8 mouse cellular contexts compared by ENCODE assay signal in the genomic region with DNA sequence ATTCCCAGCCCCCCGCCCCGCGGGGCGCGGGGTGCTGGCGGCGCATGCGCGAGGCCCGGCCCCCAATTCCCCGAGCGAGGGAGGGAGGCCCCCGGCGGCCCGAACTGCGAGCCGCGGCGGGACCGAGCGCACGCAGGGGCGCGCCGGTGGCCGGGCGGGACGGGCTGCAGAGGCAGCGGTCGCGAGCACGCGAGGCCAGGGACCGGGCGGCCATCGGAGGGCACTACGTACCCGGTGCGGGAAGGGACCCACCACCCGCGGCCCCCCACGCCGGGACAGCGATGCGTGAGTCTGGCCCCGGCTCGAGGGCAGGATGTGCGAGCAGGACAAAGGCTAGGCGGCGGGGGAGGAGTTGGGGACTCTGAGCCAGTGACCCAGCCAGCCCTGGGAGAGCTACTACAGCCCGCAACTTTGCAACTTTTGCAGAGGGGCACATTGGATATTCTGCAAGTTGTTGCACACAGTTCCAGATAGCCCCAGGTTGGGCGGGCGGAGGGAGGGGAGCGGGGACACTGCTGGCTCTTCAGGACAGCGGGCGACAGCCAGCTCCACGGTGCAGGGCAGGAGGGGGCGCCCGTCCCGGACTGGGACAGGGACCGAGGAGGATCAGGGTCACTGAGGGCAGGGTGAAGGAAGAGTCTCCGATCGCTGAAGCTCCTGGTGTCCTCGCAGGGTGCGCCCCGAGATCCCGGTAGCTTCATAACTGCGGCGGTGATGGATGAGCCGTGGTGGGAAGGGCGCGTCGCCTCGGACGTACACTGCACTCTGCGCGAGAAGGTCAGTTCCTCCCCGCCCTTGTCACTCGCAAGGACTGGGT. TPM values are rescaled to one million over a fixed set of nuclear protein-coding genes. Genes with fewer than 3 reads are reported as not detected.
DNase-seq lines count a peak whose midpoint lies in the region; ATAC-seq and TF ChIP-seq lines count a peak whose summit lies in the region.

Ccnjl (plus strand) TSS at position 102 of the 817 bp plus-strand sequence.

- peak; percentile 84 for ATAC-seq in hindbrain, embryonic 16.5 days
- peak; percentile 85 for ATAC-seq in limb, embryonic 14.5 days (ENCODE audit: low FRiP score, low read depth)
- ATAC-seq in midbrain, embryonic 13.5 days: peak; percentile 90
- ATAC-seq in erythroid progenitor cell, adult 5-6 weeks (replicated peaks; ENCODE audit: low FRiP score, poor library complexity, severe bottlenecking): no peak

- no peaks in the 10 kb centered on the region for H3K9me3 ChIP-seq in hindbrain, embryonic 16.5 days (ENCODE audit: control insufficient read depth, low read length)
- H3K9me3 ChIP-seq in limb, embryonic 14.5 days (ENCODE audit: control insufficient read depth, low read length): no peaks in the 10 kb centered on the region
- H3K9me3 ChIP-seq in midbrain, embryonic 13.5 days: no peaks in the 10 kb centered on the region

- under 1% methylated on average over 51 of the region's 79 CpGs for WGBS in hindbrain, embryonic 16.5 days
- 1% methylated on average over 49 of the region's 79 CpGs for WGBS in limb, embryonic 14.5 days
- under 1% methylated on average over 77 of the region's 79 CpGs for WGBS in midbrain, embryonic 13.5 days

- no peaks in the 10 kb centered on the region for H3K27me3 ChIP-seq in hindbrain, embryonic 16.5 days (replicated peaks; ENCODE audit: control insufficient read depth, insufficient read depth, low read length)
- no peaks in the 10 kb centered on the region for H3K27me3 ChIP-seq in limb, embryonic 14.5 days (ENCODE audit: control insufficient read depth, insufficient read depth, low read length)
- H3K27me3 ChIP-seq in midbrain, embryonic 13.5 days: no peaks in the 10 kb centered on the region

- H3K27ac ChIP-seq in hindbrain, embryonic 16.5 days (ENCODE audit: low read depth, low read length): peak within 1 kb of the TSS; percentile 82
- H3K27ac ChIP-seq in limb, embryonic 14.5 days (replicated peaks; ENCODE audit: low read depth, low read length): peak within 1 kb of the TSS; percentile 58
- H3K27ac ChIP-seq in midbrain, embryonic 13.5 days: peak within 1 kb of the TSS; percentile 87

- peak within 1 kb of the TSS; percentile 84 for H3K4me2 ChIP-seq in hindbrain, embryonic 16.5 days (ENCODE audit: low read length)
- H3K4me2 ChIP-seq in limb, embryonic 14.5 days (replicated peaks; ENCODE audit: low read depth, low read length, severe bottlenecking): peak within 1 kb of the TSS; percentile 89
- peak within 1 kb of the TSS; percentile 91 for H3K4me2 ChIP-seq in midbrain, embryonic 13.5 days (replicated peaks)

- TF ChIP-seq POLR2A in limb, embryonic 14.5 days (IDR thresholded peaks at IDR 0.05; ENCODE audit: borderline replicate concordance, extremely low read depth, insufficient read depth, insufficient read length): no peak

- DNase-seq in adrenal gland, adult 8-10 months: peak; percentile 25
- DNase-seq in cerebellum, postnatal 25 days: peak; percentile 86 to 89
- peak; percentile 52 for DNase-seq in gastrocnemius, postnatal 14 days
- peak; percentile 65 for DNase-seq in limb, embryonic 14.5 days (ENCODE audit: low spot score)
- peak; percentile 17 to 44 for DNase-seq in spleen, postnatal 10 days (ENCODE audit: low spot score in 2 of 2)

- peak within 1 kb of the TSS; percentile 86 for H3K4me3 ChIP-seq in hindbrain, embryonic 16.5 days (ENCODE audit: low read length)
- peak within 1 kb of the TSS; percentile 79 for H3K4me3 ChIP-seq in limb, embryonic 14.5 days (replicated peaks; ENCODE audit: low read length)
- peak within 1 kb of the TSS; percentile 82 for H3K4me3 ChIP-seq in midbrain, embryonic 13.5 days (replicated peaks)

- no peaks in the 10 kb centered on the region for H3K36me3 ChIP-seq in hindbrain, embryonic 16.5 days (ENCODE audit: control insufficient read depth, insufficient read depth, low read length)
- H3K36me3 ChIP-seq in limb, embryonic 14.5 days (ENCODE audit: control insufficient read depth, insufficient read depth, low read length): peaks cover 15% of the 10 kb centered on the region
- peaks cover 7% of the 10 kb centered on the region; the same call in 1 of the 2 replicates for H3K36me3 ChIP-seq in midbrain, embryonic 13.5 days

- peaks cover 5% of the 10 kb centered on the region for H3K4me1 ChIP-seq in hindbrain, embryonic 16.5 days (ENCODE audit: control insufficient read depth, insufficient read depth, low read depth, low read length)
- H3K4me1 ChIP-seq in limb, embryonic 14.5 days (ENCODE audit: control insufficient read depth, insufficient read depth, low read length): peaks cover 8% of the 10 kb centered on the region
- H3K4me1 ChIP-seq in midbrain, embryonic 13.5 days (replicated peaks): peaks cover 31% of the 10 kb centered on the region

- intact Hi-C loops in gastrocnemius, postnatal 14 days (cut with DNase I; ENCODE audit: low total_unique reads): no loop called here

- peak within 1 kb of the TSS; percentile 81 for H3K9ac ChIP-seq in hindbrain, embryonic 16.5 days (ENCODE audit: low read depth, low read length)
- H3K9ac ChIP-seq in limb, embryonic 14.5 days (ENCODE audit: low read depth, low read length, severe bottlenecking): peak within 1 kb of the TSS; percentile 89
- H3K9ac ChIP-seq in midbrain, embryonic 13.5 days (replicated peaks): peak within 1 kb of the TSS; percentile 88

RNA-seq across cellular contexts. Expression of gene Ccnjl, which starts in this region (rescaled TPM):
- total RNA-seq in adrenal gland, adult 8-10 months (2022): 1 to 10 TPM; 1.8 to 4.8 (median 2.5) TPM
- total RNA-seq in gastrocnemius, postnatal 14 days (2021): 1 to 10 TPM in 1 of 2 experiments, under 1 TPM in 1; 0.78 to 1.0 TPM
- 7.1 and 10.7 TPM in 2 replicates for polyA plus RNA-seq in hindbrain, embryonic 16.5 days (2015; fragmentation: Nextera tagmentation; extraction: Ambion mirVana)
- polyA plus RNA-seq in limb, embryonic 14.5 days (2012; rRNA removed): 5.1 and 5.9 TPM in 2 replicates
- 7.7 and 11.5 TPM in 2 replicates for polyA plus RNA-seq in limb, embryonic 14.5 days (2014; fragmentation: Nextera tagmentation; extraction: Ambion mirVana)
- polyA plus RNA-seq in midbrain, embryonic 13.5 days (2015; fragmentation: Nextera tagmentation; extraction: Ambion mirVana): 20.9 and 24.2 TPM in 2 replicates
- not detected in 2 replicates for total RNA-seq in erythroid progenitor cell, adult 5-6 weeks (2015; ENCODE audit: low replicate concordance)
- total RNA-seq in erythroid progenitor cell, adult 5-6 weeks (2017; ENCODE audit: low replicate concordance): not detected in 2 replicates

Comparison
In these comparisons a context has a peak if more than half of its experiments do, and no peak if none do; other contexts are left out.
1. DNase-seq: peak in every context shown above with its lines; median percentile 88 in cerebellum, postnatal 25 days; 65 in limb, embryonic 14.5 days; 52 in gastrocnemius, postnatal 14 days; 30 in spleen, postnatal 10 days; 25 in adrenal gland, adult 8-10 months.